Mouse (Mus musculus) hindbrain, postnatal 0 days (tissue): ENCODE measurements around the gene Nfkbib. TPM values are rescaled to one million over a fixed set of nuclear protein-coding genes. Genes with fewer than 3 reads are reported as not detected.

Experiments used
- ATAC-seq: fragments of 200-750 bp; cut with Nextera tagmentation; 2 replicates; pipeline ENCODE4 v1.8.0; 2017; ENCODE audit warnings: mild to moderate bottlenecking, moderate TSS enrichment, moderate library complexity
- DNase-seq: peaks from one replicate; pipeline ENCODE4 v3.0.0-alpha.2; 2015; ENCODE audit warnings: low spot score
- H3K27ac ChIP-seq: fragments of 300-500 bp; sonication (generic); 2 replicates; pipeline ENCODE4 v1.5.1; 2014; ENCODE audit warnings: mild to moderate bottlenecking
- H3K27me3 ChIP-seq: fragments of 300-500 bp; sonication (generic); 2 replicates; pipeline ENCODE4 v1.6.1; 2014; ENCODE audit warnings: low read length, mixed read lengths; ENCODE audit not compliant: insufficient read depth
- H3K36me3 ChIP-seq: fragments of 300-500 bp; sonication (generic); 2 replicates; pipeline ENCODE4 v1.6.1; 2014; ENCODE audit warnings: low read length, mixed read lengths; ENCODE audit not compliant: insufficient read depth
- H3K4me1 ChIP-seq: fragments of 300-500 bp; sonication (generic); 2 replicates; pipeline ENCODE4 v1.6.1; 2014; ENCODE audit warnings: antibody characterized with exemption, low read length, mixed read lengths; ENCODE audit not compliant: insufficient read depth
- H3K4me2 ChIP-seq: fragments of 300-500 bp; sonication (generic); 2 replicates; pipeline ENCODE4 v1.6.1; 2014; ENCODE audit warnings: low read depth, mild to moderate bottlenecking, low read length, moderate library complexity, mixed read lengths
- H3K4me3 ChIP-seq: fragments of 300-500 bp; sonication (generic); 2 replicates; pipeline ENCODE4 v1.5.1; 2014; ENCODE audit warnings: low read length
- H3K9ac ChIP-seq: fragments of 300-500 bp; sonication (generic); replicated peaks from 2 replicates; pipeline ENCODE4 v1.6.1; 2014; ENCODE audit warnings: mild to moderate bottlenecking, low read length, moderate library complexity, mixed read lengths
- H3K9me3 ChIP-seq: fragments of 300-500 bp; sonication (generic); 2 replicates; pipeline ENCODE4 v1.6.1; 2016; ENCODE audit warnings: low read length, mixed read lengths
- CTCF ChIP-seq: IDR thresholded peaks from 2 replicates; pipeline ENCODE4 v1.5.1; 2016; ENCODE audit warnings: antibody characterized with exemption, control low read depth, low read depth
- WGBS: fragments of 180-500 bp; shearing (Covaris S2); extraction: QIAGEN DNeasy Blood & Tissue Kit; methylation state at CpG from one replicate; pipeline ENCODE4 v1.1.7; 2014; 5-methylcytosine and 5-hydroxymethylcytosine counted together
- polyA plus RNA-seq: library from polyadenylated mRNA; unstranded; fragments of >200 nt; fragmentation: Nextera tagmentation; extraction: Ambion mirVana; gene quantifications from 2 replicates; pipeline ENCODE4 v1.2.1, GENCODE M21; 2015
- total RNA-seq: library from RNA; depleted of rRNA; stranded (reverse); fragments of >200 nt; gene quantifications from 2 replicates; pipeline ENCODE4 v1.2.3, GENCODE M21; 2014

Nfkbib gene
- total and polyA plus RNA-seq, 2 experiments from 2014 or later: 22.7 to 67.9 TPM

DNA sequence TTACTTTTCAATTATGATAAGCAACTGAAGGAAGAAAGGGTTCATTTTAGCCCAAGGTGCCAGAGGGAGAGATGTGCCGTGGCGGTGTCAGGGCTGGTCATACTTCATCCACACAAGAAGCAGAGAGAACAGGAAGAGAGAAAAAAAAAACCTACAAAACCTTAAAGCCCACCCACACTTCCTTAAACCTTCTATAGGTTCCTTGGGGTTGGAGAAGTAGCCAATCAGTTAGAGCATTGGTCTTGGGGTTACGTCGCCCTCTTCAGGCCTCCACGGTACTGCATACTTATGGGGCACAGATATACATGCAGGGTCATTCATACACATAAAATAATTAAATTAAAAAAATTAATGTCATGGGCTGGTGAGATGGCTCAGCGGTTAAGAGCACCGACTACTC is 45.2 kb downstream of the Nfkbib start:
- H3K9me3 ChIP-seq: no peaks in the 10 kb centered on the region
- peak; percentile 27 for TF ChIP-seq CTCF
- no peak overlapping the region for H3K4me3 ChIP-seq
- DNase-seq: no peak
- no peaks in the 10 kb centered on the region for H3K36me3 ChIP-seq
- H3K4me2 ChIP-seq: no peak overlapping the region
- WGBS: 94% methylated on average over 7 of the region's 7 CpGs
- no peak overlapping the region for H3K27ac ChIP-seq
- ATAC-seq: no peak
- no peak overlapping the region for H3K9ac ChIP-seq
- H3K27me3 ChIP-seq: no peaks in the 10 kb centered on the region
- no peaks in the 10 kb centered on the region for H3K4me1 ChIP-seq

DNA sequence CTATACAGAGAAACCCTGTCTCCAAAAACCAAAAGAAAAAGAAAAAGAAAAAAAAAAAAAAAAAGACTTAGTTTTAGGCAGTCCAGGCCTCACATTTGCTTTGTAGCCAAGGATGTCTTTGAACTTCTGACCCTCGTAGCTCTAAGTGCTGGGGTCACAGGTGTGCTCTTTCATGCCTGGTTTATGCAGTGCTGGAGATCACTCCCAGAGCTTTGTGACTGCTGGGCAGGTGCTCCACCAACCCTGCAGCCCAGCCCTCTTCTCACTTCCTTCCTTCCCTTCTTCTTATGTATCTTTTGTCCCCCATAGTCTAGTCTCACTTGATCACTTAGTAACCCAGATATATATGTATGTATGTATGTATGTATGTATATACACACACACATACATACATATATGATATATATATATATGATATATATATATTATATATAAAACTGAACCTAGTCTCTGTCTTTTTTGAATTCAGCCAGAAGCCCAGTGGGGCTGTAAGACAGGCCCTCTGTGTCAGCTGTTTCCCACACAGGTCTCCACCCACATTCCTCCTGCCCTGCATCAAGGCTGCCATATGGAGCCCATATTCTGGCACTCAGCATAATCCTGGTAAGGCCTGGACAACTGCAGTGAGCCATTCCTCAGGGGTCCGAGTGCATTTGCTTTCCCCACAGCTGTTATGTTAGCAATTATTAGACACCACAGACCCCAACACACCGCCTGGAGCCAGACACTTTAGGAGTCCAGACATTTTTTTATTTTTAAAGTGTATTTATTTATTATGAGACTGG is 46.4 kb downstream of the Nfkbib start:
- H3K4me1 ChIP-seq: peaks cover 5% of the 10 kb centered on the region; the same call in 1 of the 2 replicates
- no peak overlapping the region for H3K27ac ChIP-seq
- DNase-seq (peak; percentile 29), ATAC-seq (no peak)
- H3K27me3 ChIP-seq: no peaks in the 10 kb centered on the region
- H3K9me3 ChIP-seq: no peaks in the 10 kb centered on the region
- no peak overlapping the region for H3K4me3 ChIP-seq
- H3K9ac ChIP-seq: no peak overlapping the region
- 57% methylated on average over 3 of the region's 3 CpGs for WGBS
- no peaks in the 10 kb centered on the region for H3K36me3 ChIP-seq
- no peak overlapping the region for H3K4me2 ChIP-seq
- TF ChIP-seq CTCF: no peak

DNA sequence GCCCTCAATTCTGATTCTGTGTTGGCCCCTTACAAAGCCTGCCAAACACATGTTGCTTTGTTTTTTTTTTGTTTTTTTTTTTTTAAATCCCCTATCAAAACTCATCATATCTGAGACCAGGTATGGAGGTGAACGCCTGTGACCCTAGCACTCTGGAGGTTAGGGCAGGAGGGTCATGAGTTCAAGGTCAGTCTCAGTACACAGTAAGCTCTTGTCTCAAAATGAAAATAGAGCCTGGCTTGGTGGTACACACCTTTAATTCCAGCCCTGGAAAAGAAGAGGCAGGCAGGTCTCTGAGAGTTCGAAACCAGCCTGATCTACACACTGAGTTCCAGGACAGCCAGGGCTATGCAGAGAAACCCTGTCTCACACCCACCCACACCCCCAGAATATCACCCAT is 47.7 kb downstream of the Nfkbib start:
- no peak overlapping the region for H3K27ac ChIP-seq
- no peaks in the 10 kb centered on the region for H3K36me3 ChIP-seq
- H3K4me2 ChIP-seq: no peak overlapping the region
- WGBS: 85% methylated on average over 2 of the region's 2 CpGs
- no peaks in the 10 kb centered on the region for H3K9me3 ChIP-seq
- ATAC-seq (no peak), DNase-seq (no peak)
- H3K4me3 ChIP-seq: no peak overlapping the region
- TF ChIP-seq CTCF: no peak
- peaks cover 5% of the 10 kb centered on the region; the same call in 1 of the 2 replicates for H3K4me1 ChIP-seq
- H3K27me3 ChIP-seq: no peaks in the 10 kb centered on the region
- H3K9ac ChIP-seq: no peak overlapping the region

DNA sequence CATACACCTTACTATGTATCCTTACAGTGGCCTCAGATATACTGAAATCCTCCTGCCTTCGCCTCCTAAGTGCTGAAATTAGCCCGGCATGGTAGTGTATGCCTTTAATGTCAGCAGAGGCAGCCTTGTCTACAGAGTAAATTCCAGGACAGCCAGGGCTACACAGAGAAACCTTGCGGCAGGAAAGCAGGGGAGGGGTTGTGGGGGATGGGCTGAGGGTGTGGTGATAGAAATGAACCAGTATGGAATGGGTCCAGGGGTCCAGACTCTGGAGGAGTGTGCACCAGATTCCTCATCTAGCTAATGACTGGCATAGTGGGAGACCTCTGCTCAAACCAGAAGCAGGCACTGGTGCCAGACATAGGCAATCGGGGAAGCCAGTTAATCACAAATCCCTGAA is 48.2 kb downstream of the Nfkbib start:
- H3K36me3 ChIP-seq: no peaks in the 10 kb centered on the region
- H3K9ac ChIP-seq: no peak overlapping the region
- 58% methylated on average over 4 of the region's 4 CpGs for WGBS
- H3K4me3 ChIP-seq: no peak overlapping the region
- H3K27ac ChIP-seq: no peak overlapping the region
- TF ChIP-seq CTCF: no peak
- no peak overlapping the region for H3K4me2 ChIP-seq
- H3K9me3 ChIP-seq: no peaks in the 10 kb centered on the region
- ATAC-seq: no peak
- no peak for DNase-seq
- H3K27me3 ChIP-seq: no peaks in the 10 kb centered on the region
- peaks cover 5% of the 10 kb centered on the region; the same call in 1 of the 2 replicates for H3K4me1 ChIP-seq

DNA sequence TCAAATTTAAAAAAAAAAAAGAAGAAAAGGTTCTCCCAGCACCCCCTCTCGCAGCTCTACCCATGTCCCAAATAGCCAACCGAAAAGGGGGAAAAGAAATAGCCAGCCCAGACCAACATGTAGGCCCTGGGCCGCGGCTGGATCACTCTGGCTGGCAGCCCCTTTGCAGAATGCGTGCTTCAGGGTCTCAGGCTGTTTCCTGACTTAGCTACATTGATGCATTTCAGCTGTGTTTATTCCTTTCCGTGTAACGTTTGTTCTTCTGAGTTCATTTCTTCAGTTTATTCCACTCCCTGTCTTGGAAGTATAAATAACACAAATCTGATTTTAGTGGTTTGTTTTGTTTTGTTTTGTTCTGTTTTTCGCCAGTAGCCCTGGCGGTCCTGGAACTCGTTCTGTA is 49.6 kb downstream of the Nfkbib start:
- TF ChIP-seq CTCF: no peak
- no peaks in the 10 kb centered on the region for H3K36me3 ChIP-seq
- no peaks in the 10 kb centered on the region for H3K9me3 ChIP-seq
- WGBS: 93% methylated on average over 10 of the region's 10 CpGs
- no peak overlapping the region for H3K4me2 ChIP-seq
- no peak overlapping the region for H3K9ac ChIP-seq
- no peak overlapping the region for H3K27ac ChIP-seq
- H3K4me1 ChIP-seq: peaks cover 5% of the 10 kb centered on the region; the same call in 1 of the 2 replicates
- no peaks in the 10 kb centered on the region for H3K27me3 ChIP-seq
- H3K4me3 ChIP-seq: no peak overlapping the region
- no peak for ATAC-seq
- no peak for DNase-seq

DNA sequence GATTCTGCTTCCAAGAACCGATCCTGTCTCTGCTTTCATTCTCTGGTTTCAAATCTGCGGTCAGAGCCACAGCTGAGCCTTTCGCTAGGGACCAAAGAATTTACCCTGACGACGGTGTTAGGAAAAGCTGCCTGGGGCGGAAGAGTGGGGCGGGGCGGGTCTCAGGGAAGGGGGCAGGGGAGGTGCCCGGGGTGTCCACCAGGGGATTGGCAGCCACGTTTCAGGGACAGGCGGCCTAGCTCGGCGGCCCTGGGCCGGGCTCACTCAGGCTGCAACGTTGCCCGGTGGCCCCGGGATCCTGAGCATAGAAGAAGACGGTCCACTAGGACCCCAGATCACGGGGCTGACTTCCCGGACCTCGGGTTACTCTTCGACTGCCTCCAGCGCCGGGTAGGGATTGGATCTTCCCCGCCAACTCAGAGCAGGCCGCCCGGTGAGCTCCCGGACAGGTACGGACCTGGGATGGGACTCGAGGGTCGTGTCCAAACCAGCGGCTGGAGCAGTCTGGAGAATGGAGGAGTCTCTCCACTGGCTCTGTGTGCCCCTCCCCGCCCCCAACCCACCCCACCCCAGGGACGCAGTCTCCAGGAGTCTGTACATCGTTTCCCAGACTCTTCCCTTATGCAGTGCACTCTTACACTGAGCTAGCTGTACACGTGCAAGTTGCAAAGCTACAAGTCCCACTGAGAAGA is 50.6 kb downstream of the Nfkbib start, which contains the start of gene Fbxo17:
Gene Fbxo17, plus strand, starts transcription at position 215 of the 692 bp plus-strand sequence.
- Histone ChIP-seq H3K4me1 (peaks cover 5% of the 10 kb centered on the region; the same call in 1 of the 2 replicates), H3K36me3 (no peaks in the 10 kb centered on the region), H3K4me2 (peak within 1 kb of the TSS; percentile 78), H3K27ac (no peak within 1 kb of the TSS), H3K4me3 (peak within 1 kb of the TSS; percentile 38), H3K9me3 (no peaks in the 10 kb centered on the region), H3K9ac (peak within 1 kb of the TSS; percentile 37), H3K27me3 (no peaks in the 10 kb centered on the region)
- WGBS: 4% methylated on average over 36 of the region's 36 CpGs
- peak; percentile 49 for DNase-seq
- ATAC-seq: peak; percentile 68
- peak; percentile 33; the same call in 1 of the 2 replicates for TF ChIP-seq CTCF
